Mouse (Mus musculus): Measurements from ENCODE around the gene Srcin1.

- TF ChIP-seq CTCF (IDR thresholded peaks at IDR 0.05; ENCODE audit: low read depth) (no peak), EP300 (optimal IDR thresholded peaks at IDR 0.05) (no peak)
Measured at GRCm38 (mm10) chr11:97500720-97501448, 75.1 kb downstream of the Srcin1 start.
